Mouse (Mus musculus): ENCODE results near the gene Galnt7.

Gene Galnt7

DNA sequence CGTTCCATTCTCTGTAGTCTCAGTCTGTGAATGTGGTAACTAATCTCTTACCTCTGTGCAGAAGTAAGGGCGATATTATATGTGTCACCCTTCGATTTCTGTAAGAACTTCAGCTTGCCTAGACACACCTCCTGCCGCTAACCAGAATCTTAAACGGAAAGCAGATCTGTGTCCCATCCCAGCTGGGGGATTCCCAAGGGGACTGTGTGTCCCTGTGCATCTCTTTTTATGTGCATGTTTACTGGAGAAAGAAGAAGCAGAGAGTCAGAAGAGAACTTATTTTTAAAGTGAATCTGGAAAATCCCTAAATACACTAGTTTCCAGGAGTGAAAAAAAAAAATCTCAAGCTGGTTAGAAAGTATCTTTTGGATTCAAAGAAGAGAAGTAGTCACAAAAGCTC, 75.5 kb downstream of the Galnt7 start:
- peak; percentile 36 for DNase-seq

DNA sequence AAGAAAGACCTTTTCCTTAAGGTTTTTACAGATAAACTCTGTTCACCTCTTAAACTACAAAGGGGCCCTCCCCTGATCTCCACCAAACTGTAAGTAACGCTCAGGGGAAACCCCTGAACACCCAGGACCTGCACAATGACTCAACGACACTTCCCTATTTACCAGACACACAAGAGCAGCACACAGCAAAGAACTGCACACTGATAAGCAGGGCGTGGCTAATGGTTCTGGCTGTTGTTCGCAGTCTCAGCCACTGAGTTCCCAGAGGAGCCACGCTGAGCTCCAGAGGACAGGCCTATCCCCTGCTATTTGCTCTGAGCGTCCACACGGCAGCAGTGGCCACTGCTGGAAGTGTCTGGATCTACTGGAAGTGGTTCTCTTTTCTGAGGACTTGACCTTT, 76.6 kb downstream of the Galnt7 start:
- DNase-seq, result peak; percentile 56

GRCm38 (mm10) chr8:57575336-57575735, 77.5 kb downstream of the Galnt7 start:
- peak; percentile 72 for DNase-seq

- DNase-seq, result peak; percentile 87
Measured at GRCm38 (mm10) chr8:57574398-57574797, 78.4 kb downstream of the Galnt7 start.

GRCm38 (mm10) chr8:57573844-57574243, 79.0 kb downstream of the Galnt7 start:
- DNase-seq, result no peak

DNA sequence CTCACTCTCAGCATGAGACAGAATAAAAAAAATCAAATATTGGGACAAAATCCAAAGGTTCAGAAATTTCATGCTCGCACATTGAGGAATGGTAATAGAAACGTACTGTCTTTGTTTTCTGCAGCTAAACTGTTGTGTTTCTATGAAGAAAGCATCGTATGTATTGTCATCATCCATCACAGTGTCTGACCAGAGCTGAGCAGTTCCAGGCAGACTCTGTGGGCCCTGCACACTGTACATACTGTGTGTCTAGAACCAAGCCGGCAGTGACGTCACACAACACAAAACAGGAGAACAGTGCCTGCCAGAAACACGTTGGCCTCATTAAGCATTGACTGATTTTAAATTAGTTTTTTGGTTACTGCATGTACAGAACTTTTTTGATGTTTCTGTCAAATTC, 82.9 kb downstream of the Galnt7 start:
- DNase-seq, result no peak

GRCm38 (mm10) chr8:57569400-57569795, 83.4 kb downstream of the Galnt7 start:
- no peak for DNase-seq

DNA sequence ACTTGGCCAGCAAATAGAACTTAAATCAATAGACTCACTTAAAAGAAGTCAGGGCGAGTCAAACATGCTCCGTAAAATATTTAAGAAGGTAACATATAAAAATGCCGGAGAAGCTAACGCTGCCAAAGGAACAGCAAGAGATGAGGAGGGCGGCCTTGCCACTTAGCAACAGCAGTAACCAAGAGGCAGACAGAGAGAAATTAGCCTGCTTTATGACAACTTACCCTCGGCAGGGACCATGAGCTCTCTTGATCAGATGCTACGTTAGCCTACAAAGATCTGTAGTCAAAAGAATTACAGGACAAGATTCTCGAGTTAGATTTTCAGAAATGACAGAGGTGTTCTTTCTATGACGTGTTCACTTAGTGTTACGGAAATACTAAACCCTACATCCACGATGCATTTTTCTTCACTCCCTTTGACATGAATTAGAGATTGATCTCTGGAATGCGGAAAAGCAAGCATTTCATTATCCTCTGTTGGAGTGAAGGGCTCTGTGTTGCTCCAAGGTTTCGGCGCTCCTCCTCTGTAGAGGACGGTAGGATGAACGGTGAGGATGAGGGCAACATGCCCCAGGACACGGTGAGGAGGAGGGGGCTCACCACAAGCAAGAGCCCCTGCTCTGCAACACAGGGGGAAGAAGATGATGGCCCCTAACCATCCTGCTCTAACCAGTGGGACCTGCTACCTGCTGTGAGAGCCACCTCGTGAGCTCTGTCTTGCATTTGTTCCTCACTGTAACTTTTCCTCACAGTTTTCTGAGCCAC, 84.0 kb downstream of the Galnt7 start:
- DNase-seq, result no peak

- no peak for DNase-seq
Measured at GRCm38 (mm10) chr8:57567998-57568397, 84.8 kb downstream of the Galnt7 start.

DNA sequence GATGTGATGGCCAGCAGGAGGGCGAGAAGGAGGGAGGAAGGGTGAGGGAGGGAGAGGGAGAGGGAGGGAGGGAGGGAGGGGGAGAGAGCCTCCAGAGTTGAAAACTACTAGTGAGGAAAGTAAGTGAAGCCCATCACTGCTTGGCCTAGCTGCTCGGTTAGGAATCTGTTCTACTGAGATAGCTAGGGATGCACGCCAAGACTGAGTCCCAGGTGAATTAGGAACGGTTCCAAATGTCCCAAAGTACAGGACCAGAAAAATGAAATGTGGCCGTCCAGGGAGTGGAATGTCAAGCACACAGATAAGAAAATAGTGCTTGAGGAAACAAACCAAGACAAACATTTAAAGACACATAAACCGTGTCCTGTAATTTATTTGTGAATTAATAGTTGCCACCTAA, 87.8 kb downstream of the Galnt7 start:
- DNase-seq, result no peak

GRCm38 (mm10) chr8:57563726-57564125, 89.1 kb downstream of the Galnt7 start:
- DNase-seq, result no peak

- no peak for DNase-seq
Measured at GRCm38 (mm10) chr8:57562741-57563140, 90.1 kb downstream of the Galnt7 start.

GRCm38 (mm10) chr8:57560926-57561325, 91.9 kb downstream of the Galnt7 start:
- DNase-seq, result no peak

DNA sequence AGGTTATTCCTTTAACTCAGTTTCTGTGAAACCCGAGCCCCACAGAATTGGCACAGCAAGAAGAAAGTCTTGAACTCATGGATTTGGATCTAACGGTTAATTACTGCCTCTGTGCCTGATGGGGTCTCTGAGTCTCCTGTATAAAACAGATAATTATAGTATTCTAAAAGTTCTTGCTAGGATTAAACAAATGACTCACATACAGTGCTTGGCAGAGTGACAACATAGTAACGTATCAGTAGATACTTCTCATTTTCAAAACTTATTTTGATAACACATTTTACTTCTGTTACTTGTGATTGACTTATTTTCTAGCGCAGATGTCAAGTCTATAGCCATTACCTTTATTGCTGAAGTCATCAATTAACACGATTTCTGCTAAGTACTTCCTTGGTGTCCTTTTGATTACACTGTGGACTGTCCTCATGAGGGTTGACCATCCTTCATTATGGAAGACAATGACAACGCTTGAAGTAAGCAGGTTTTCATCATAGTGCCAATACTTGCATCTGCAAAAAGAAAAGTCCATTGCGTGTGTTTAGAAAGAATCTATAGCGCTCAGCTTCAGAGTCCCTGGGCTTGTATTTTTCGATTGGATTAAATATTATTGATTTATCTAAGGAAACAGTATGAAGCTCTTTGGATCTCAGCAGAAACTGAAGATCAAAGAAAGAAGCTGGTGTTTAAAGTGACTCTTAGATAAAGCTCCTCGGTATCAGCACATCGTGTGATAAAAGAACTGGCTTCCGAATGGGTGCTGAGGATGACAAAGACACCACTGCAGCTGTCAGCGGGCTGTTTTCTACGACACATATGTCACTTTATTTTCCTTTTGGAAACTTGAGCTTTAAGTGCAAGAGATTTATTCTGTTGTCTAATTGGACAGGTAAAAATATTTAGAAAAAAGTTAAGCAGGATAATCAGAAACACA, 100.5 kb downstream of the Galnt7 start:
- no peak for DNase-seq

GRCm38 (mm10) chr8:57547581-57547980, 105.3 kb downstream of the Galnt7 start:
- no peak for DNase-seq

DNA sequence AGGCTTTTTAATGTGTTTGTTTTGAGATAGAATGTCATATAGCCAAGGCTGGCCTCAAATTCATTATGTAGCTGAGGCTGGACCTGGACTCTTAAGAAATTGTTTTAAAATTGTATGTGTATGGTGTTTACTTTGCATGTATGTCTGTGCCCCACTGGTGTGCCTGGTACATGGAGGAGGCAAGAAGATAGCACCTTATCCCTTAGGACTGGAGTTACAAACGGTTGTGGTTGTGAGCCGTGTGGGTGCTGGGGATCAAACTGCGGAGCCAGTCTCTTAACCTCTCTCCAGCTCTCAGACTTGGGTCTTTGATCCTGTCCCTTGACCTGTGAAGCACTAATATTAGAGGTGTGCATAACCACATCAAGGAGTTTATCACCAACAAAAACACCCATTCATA, 106.0 kb downstream of the Galnt7 start:
- no peak for DNase-seq

DNA sequence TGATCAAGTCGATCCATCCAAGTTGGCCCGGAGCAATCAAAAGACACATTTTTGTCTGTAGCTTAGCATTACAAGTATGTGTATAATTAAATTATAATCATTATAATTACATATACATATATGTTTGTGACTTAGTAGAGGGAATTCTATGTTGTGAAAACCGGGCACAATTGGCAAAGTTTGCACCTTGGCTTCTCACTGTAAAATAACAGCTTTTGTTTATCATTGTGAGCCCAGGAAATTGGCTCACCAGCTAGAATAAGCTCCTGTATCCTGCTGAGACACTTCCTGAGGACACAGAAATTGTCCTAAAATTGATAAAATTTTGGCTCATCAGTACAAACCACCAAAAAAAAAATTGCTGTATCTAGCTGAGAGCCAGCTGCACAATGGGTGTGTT, 106.4 kb downstream of the Galnt7 start:
- DNase-seq, result no peak

- no peak for DNase-seq
Measured at GRCm38 (mm10) chr8:57541405-57541804, 111.4 kb downstream of the Galnt7 start.

- DNase-seq, result no peak
Measured at GRCm38 (mm10) chr8:57540951-57541350, 111.9 kb downstream of the Galnt7 start.

DNA sequence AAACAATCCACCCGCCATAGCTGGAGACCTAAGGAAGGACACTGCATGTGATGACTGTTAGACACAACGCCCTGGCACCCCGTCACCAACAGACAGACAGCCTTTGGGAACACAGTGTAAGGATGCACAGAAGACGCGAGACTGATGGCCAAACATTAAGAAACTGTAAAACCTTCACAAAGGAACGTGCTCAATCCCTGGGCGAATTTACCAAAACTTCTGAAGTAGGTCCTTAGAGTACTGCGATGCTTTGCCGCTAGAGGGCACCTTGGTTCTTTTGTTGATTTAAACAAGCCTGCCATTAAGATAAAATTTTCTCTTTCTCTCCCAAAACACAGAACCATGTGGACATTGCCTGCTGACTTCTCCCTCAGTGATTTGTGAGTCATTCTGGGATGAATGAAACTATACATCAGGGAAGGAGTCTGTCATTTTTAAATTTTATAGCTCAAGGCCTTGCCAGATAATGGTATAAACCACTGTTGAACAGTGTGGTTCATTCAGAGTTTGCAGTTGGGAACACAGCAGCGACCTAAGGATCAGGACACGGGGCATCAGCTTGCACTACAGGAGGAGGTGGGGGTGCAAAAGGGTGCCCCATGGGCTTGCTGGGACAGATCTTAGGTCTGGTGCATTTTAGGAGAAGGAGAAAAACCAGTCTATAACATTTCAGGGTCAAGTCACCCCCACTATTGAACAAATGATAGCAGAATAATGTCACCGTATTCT, 112.6 kb downstream of the Galnt7 start:
- peak; percentile 75 for DNase-seq

GRCm38 (mm10) chr8:57538601-57539000, 114.2 kb downstream of the Galnt7 start:
- DNase-seq, result no peak

GRCm38 (mm10) chr8:57536167-57536566, 116.7 kb downstream of the Galnt7 start:
- no peak for DNase-seq

- DNase-seq, result no peak
Measured at GRCm38 (mm10) chr8:57534495-57534894, 118.3 kb downstream of the Galnt7 start.

Measured in thymus, postnatal 14 days (tissue).